Mouse (Mus musculus) ES-Bruce4 (cell line): ENCODE data around the gene Olfr1368.

Experiments used
- CTCF ChIP-seq: IDR thresholded peaks from one replicate; pipeline ENCODE4 v1.8.1; 2011; ENCODE audit warnings: low read depth, low read length
- EP300 ChIP-seq: IDR thresholded peaks from 2 replicates; pipeline ENCODE4 v1.6.1; 2011; ENCODE audit warnings: low read depth, low read length; ENCODE audit not compliant: insufficient read depth
- POLR2A ChIP-seq: IDR thresholded peaks from one replicate; pipeline ENCODE4 v1.8.1; 2011; ENCODE audit warnings: low read length; ENCODE audit not compliant: insufficient read depth

DNA sequence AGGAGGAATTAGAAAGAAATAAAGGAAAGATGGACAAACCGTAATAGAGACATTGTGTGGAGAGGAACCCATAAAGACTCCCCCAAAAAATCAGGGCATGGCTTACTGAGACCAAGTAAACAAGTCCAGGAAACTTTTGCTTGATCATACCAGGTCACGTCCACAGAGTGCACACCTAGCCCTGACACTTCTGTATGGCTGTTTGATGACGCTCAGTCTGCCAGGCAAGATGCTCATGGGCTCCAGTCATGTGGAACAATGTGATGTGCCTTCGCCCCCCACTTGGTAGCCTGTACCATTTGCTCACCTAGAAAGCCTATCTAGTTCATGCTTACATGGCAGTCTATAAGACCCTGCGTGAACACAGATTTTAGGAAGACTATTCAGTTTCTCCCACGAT lies 37.4 kb upstream of the Olfr1368 start:
- TF ChIP-seq CTCF (no peak), POLR2A (no peak), EP300 (no peak)
